Mouse (Mus musculus) MEL (cell line): ENCODE results near the gene Sgpl1. TPM values are rescaled to one million over a fixed set of nuclear protein-coding genes. Genes with fewer than 3 reads are reported as not detected.

Source experiments
- DNase-seq: peaks from one replicate; pipeline ENCODE4 v3.0.0; 2011; ENCODE audit warnings: low read depth, low spot score
- H3K27ac ChIP-seq: 2 replicates; pipeline ENCODE4 v1.5.1; 2012; ENCODE audit warnings: low read depth, mild to moderate bottlenecking, control low read depth, low read length, moderate library complexity; ENCODE audit not compliant: control insufficient read depth
- H3K27me3 ChIP-seq, 2 experiments: fragments of 150-350 bp in 1 of 2; sonication (generic) in 1 of 2; 2 replicates each; pipeline ENCODE4 v1.6.1; 2012; ENCODE audit warnings: low read length in 2 of 2, mild to moderate bottlenecking in 2 of 2, improper control_type of control experiment in 1 of 2, moderate library complexity in 1 of 2; ENCODE audit not compliant: insufficient read depth in 2 of 2, control insufficient read depth in 1 of 2
- H3K36me3 ChIP-seq, 2 experiments: 2 replicates each; pipeline ENCODE4 v1.6.1; 2012 to 2014; ENCODE audit warnings: low read length in 2 of 2, improper control_type of control experiment in 1 of 2, inconsistent platforms in 1 of 2, mild to moderate bottlenecking in 1 of 2; ENCODE audit not compliant: insufficient read depth in 2 of 2, control insufficient read depth in 1 of 2
- H3K4me1 ChIP-seq, 2 experiments: fragments of 150-350 bp in 1 of 2; sonication (generic) in 1 of 2; 2 replicates each; pipeline ENCODE4 v1.6.1; 2012; ENCODE audit warnings: low read length in 2 of 2, improper control_type of control experiment in 1 of 2, mild to moderate bottlenecking in 1 of 2; ENCODE audit not compliant: insufficient read depth in 2 of 2, control insufficient read depth in 1 of 2
- H3K4me3 ChIP-seq, 2 experiments: fragments of 150-350 bp in 1 of 2; sonication (generic) in 1 of 2; 2 replicates each; pipeline ENCODE4 v1.5.1; 2012; ENCODE audit warnings: low read depth in 2 of 2, low read length in 2 of 2, mild to moderate bottlenecking in 2 of 2, moderate library complexity in 2 of 2, control low read depth in 1 of 2, improper control_type of control experiment in 1 of 2; ENCODE audit not compliant: control insufficient read depth in 1 of 2, insufficient read depth in 1 of 2
- H3K79me2 ChIP-seq: 2 replicates; pipeline ENCODE4 v1.6.1; 2012; ENCODE audit warnings: mild to moderate bottlenecking, low read length, moderate library complexity; ENCODE audit not compliant: control insufficient read depth, poor library complexity, insufficient read depth
- H3K9ac ChIP-seq: 2 replicates; pipeline ENCODE4 v1.6.1; 2012; ENCODE audit warnings: low read depth, mild to moderate bottlenecking, control low read depth, low read length, moderate library complexity; ENCODE audit not compliant: control insufficient read depth, poor library complexity, severe bottlenecking
- H3K9me3 ChIP-seq: fragments of 150-350 bp; sonication (generic); replicated peaks from 2 replicates; pipeline ENCODE4 v1.6.1; 2012; ENCODE audit warnings: mild to moderate bottlenecking, low read length, improper control_type of control experiment, moderate library complexity; ENCODE audit not compliant: insufficient read depth
- BHLHE40 ChIP-seq: IDR thresholded peaks from 2 replicates; pipeline ENCODE4 v1.6.1; 2012; ENCODE audit warnings: low read depth, mild to moderate bottlenecking, inconsistent platforms, low read length, improper control_type of control experiment, borderline replicate concordance
- CTCF ChIP-seq, 3 experiments: IDR thresholded peaks in 2 of 3; conservative IDR thresholded peaks in 1 of 3; 2 replicates each; pipeline ENCODE4 v1.5.1; 2011 to 2012; ENCODE audit warnings: low read length in 3 of 3, low read depth in 2 of 3, mild to moderate bottlenecking in 2 of 3, improper control_type of control experiment in 1 of 3, inconsistent platforms in 1 of 3, mixed read lengths in 1 of 3, moderate library complexity in 1 of 3; ENCODE audit not compliant: control insufficient read depth in 1 of 3, insufficient read depth in 1 of 3, poor library complexity in 1 of 3, severe bottlenecking in 1 of 3
- E2F4 ChIP-seq: IDR thresholded peaks from 2 replicates; pipeline ENCODE4 v1.6.1; 2011; ENCODE audit warnings: low read depth, low read length, improper control_type of control experiment, borderline replicate concordance
- ELF1 ChIP-seq: IDR thresholded peaks from 2 replicates; pipeline ENCODE4 v1.6.1; 2014; ENCODE audit warnings: low read depth, mild to moderate bottlenecking, inconsistent platforms, low read length, improper control_type of control experiment, moderate library complexity
- ETS1 ChIP-seq: IDR thresholded peaks from 2 replicates; pipeline ENCODE4 v1.6.1; 2012; ENCODE audit warnings: low read depth, mild to moderate bottlenecking, inconsistent platforms, low read length, improper control_type of control experiment, moderate library complexity
- GATA1 ChIP-seq: IDR thresholded peaks from 2 replicates; pipeline ENCODE4 v1.6.1; 2011; ENCODE audit warnings: low read depth, low read length, improper control_type of control experiment
- JUND ChIP-seq: IDR thresholded peaks from 2 replicates; pipeline ENCODE4 v1.6.1; 2011; ENCODE audit warnings: low read depth, mild to moderate bottlenecking, improper control_type of control experiment, low read length
- MAX ChIP-seq: IDR thresholded peaks from 2 replicates; pipeline ENCODE4 v1.6.1; 2011; ENCODE audit warnings: low read length, improper control_type of control experiment
- MAZ ChIP-seq: IDR thresholded peaks from 2 replicates; pipeline ENCODE4 v1.6.1; 2012; ENCODE audit warnings: low read depth, mild to moderate bottlenecking, inconsistent platforms, low read length, improper control_type of control experiment
- MEF2A ChIP-seq: IDR thresholded peaks from 2 replicates; pipeline ENCODE4 v1.6.1; 2014; ENCODE audit warnings: low read depth, mild to moderate bottlenecking, inconsistent platforms, low read length, improper control_type of control experiment; ENCODE audit not compliant: poor library complexity, insufficient replicate concordance, severe bottlenecking; ENCODE audit errors: extremely low read depth
- MYB ChIP-seq: IDR thresholded peaks from 2 replicates; pipeline ENCODE4 v1.6.1; 2011; ENCODE audit warnings: mild to moderate bottlenecking, low read depth, low read length, improper control_type of control experiment
- MYC ChIP-seq: IDR thresholded peaks from 2 replicates; pipeline ENCODE4 v1.6.1; 2011; ENCODE audit warnings: low read depth, mild to moderate bottlenecking, low read length, improper control_type of control experiment, moderate library complexity
- NELFE ChIP-seq: IDR thresholded peaks from 2 replicates; pipeline ENCODE4 v1.6.1; 2011; ENCODE audit warnings: low read depth, low read length, improper control_type of control experiment
- NRF1 ChIP-seq: IDR thresholded peaks from 2 replicates; pipeline ENCODE4 v1.6.1; 2014; ENCODE audit warnings: low read depth, mild to moderate bottlenecking, inconsistent platforms, low read length, improper control_type of control experiment, moderate library complexity; ENCODE audit not compliant: poor library complexity, insufficient read depth, severe bottlenecking
- POLR2AphosphoS2 ChIP-seq: IDR thresholded peaks from 2 replicates; pipeline ENCODE4 v1.6.1; 2011; ENCODE audit warnings: low read length, improper control_type of control experiment
- POLR2AphosphoS5 ChIP-seq: IDR thresholded peaks from 2 replicates; pipeline ENCODE4 v1.6.1; 2012; ENCODE audit warnings: low read depth, borderline replicate concordance, mild to moderate bottlenecking, inconsistent platforms, low read length, moderate library complexity, mixed read lengths
- RAD21 ChIP-seq: IDR thresholded peaks from 2 replicates; pipeline ENCODE4 v1.6.1; 2011; ENCODE audit warnings: mild to moderate bottlenecking, low read depth, low read length, improper control_type of control experiment
- RCOR1 ChIP-seq: IDR thresholded peaks from 2 replicates; pipeline ENCODE4 v1.6.1; 2012; ENCODE audit warnings: low read depth, mild to moderate bottlenecking, inconsistent platforms, low read length, improper control_type of control experiment
- SIN3A ChIP-seq: IDR thresholded peaks from 2 replicates; pipeline ENCODE4 v1.6.1; 2012; ENCODE audit warnings: low read length, improper control_type of control experiment, inconsistent platforms
- TAL1 ChIP-seq: IDR thresholded peaks from 2 replicates; pipeline ENCODE4 v1.6.1; 2012; ENCODE audit warnings: mild to moderate bottlenecking, inconsistent platforms, low read length, moderate library complexity, mixed read lengths
- TBP ChIP-seq: IDR thresholded peaks from 2 replicates; pipeline ENCODE4 v1.8.0; 2011; ENCODE audit warnings: low read depth, low read length, improper control_type of control experiment
- USF2 ChIP-seq, 2 experiments: IDR thresholded peaks; 2 replicates each; pipeline ENCODE4 v1.6.1; 2011 to 2012; ENCODE audit warnings: improper control_type of control experiment in 2 of 2, low read length in 2 of 2, borderline replicate concordance in 1 of 2, inconsistent platforms in 1 of 2, low read depth in 1 of 2, mild to moderate bottlenecking in 1 of 2; ENCODE audit not compliant: insufficient read depth in 1 of 2
- ZKSCAN1 ChIP-seq: IDR thresholded peaks from 2 replicates; pipeline ENCODE4 v1.6.1; 2012; ENCODE audit warnings: low read depth, mild to moderate bottlenecking, inconsistent platforms, low read length, improper control_type of control experiment, moderate library complexity
- ZMIZ1 ChIP-seq: IDR thresholded peaks from 2 replicates; pipeline ENCODE4 v1.6.1; 2012; ENCODE audit warnings: low read depth, mild to moderate bottlenecking, inconsistent platforms, low read length, improper control_type of control experiment, moderate library complexity
- ZNF384 ChIP-seq: IDR thresholded peaks from 2 replicates; pipeline ENCODE4 v1.6.1; 2012; ENCODE audit warnings: low read depth, mild to moderate bottlenecking, inconsistent platforms, low read length, improper control_type of control experiment
- polyA plus RNA-seq, 2 experiments: library from polyadenylated mRNA; stranded (reverse) in 1 of 2; unstranded in 1 of 2; fragments of >175 nt in 1 of 2; fragments of >200 nt in 1 of 2; gene quantifications; 2 replicates each; pipeline versions ENCODE4 v1.2.1 to v1.2.4; 2012; ENCODE audit warnings: low replicate concordance in 2 of 2, low read depth in 1 of 2; ENCODE audit not compliant: insufficient read length in 2 of 2, insufficient read depth in 1 of 2, missing spikeins in 1 of 2
- total RNA-seq: library from RNA; depleted of rRNA; stranded (reverse); fragments of 300-350 nt; gene quantifications from 2 replicates; pipeline ENCODE4 v1.2.3, GENCODE M21; 2012

Sgpl1 gene
- total and polyA plus RNA-seq, 3 experiments, result 8.7 to 11.7 TPM; not detected in 1

DNA sequence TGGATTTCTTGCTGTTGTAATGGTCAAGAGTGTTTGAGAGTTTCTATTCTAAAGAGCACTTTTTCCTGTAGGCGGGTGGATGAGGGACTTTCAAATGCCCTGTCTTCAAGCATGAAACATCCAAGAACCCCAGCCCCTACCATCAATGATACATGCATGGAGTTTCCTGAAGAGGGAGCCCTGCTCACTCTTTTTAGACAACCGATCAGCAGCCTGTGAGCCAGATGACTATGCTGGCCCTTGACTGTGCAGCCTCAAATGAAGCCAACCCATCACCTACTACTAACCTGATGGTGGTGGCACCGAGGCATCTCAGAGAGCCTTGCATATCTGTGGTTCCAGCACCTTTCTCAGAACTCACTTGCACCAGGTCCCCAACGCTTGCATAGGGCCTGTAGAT, 25.0 kb upstream of the Sgpl1 start:
- Histone ChIP-seq H3K4me3 (no peak overlapping the region), H3K79me2 (no peaks in the 10 kb centered on the region)
- TF ChIP-seq CTCF (IDR thresholded peaks at IDR 0.05 in 2 of 3, conservative IDR thresholded peaks at IDR 0.05 in 1 of 3; ENCODE audit: control insufficient read depth in 1 of 3, insufficient read depth in 1 of 3, low read depth in 2 of 3, low read length in 3 of 3, poor library complexity in 1 of 3, severe bottlenecking in 1 of 3) (peak in 1 of 3 experiments; percentile 7; a peak in 1 of 6 replicates), USF2 (IDR thresholded peaks at IDR 0.05; ENCODE audit: borderline replicate concordance in 1 of 2, insufficient read depth in 1 of 2, low read depth in 1 of 2, low read length in 2 of 2) (no peak)
- TF ChIP-seq, all 39 proteins: peak for 1
- DNase-seq, result no peak
- H3K4me1 ChIP-seq, result no peaks in the 10 kb centered on the region
- no peak overlapping the region for H3K27ac ChIP-seq
- H3K36me3 ChIP-seq, result no peaks in the 10 kb centered on the region
- no peaks in the 10 kb centered on the region for H3K9me3 ChIP-seq
- peaks cover 0 to 7% of the 10 kb centered on the region in 2 experiments; a peak in 2 of 4 replicates for H3K27me3 ChIP-seq
- H3K9ac ChIP-seq, result no peak overlapping the region

DNA sequence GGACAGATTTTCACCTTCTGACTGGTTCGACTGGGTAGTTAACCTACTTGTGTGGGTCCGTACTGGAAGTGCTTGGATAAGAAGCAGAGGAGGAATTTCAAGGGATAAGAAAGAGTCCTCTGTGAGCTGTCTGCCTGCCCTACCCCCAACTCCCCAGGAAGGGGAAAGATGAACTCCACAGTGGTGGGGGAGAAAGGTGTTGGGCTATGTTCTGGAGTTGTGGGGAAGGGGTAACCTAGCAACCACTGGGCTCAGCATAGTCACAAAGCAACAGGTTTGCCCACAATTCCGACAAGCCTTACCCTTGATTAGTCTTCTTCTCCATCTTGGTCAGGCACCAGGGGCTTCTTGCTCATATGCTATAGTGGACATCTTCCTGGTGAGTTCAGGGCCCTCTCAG, 24.2 kb upstream of the Sgpl1 start, which contains the start of gene Tbata:
TSS of gene Tbata (plus strand) at position 301 of the 400 bp plus-strand sequence.
- Histone ChIP-seq H3K27me3 (peaks cover 0 to 7% of the 10 kb centered on the region in 2 experiments; a peak in 2 of 4 replicates), H3K27ac (no peak within 1 kb of the TSS), H3K4me1 (no peaks in the 10 kb centered on the region), H3K9me3 (no peaks in the 10 kb centered on the region), H3K9ac (no peak within 1 kb of the TSS), H3K36me3 (no peaks in the 10 kb centered on the region), H3K79me2 (no peaks in the 10 kb centered on the region), H3K4me3 (no peak within 1 kb of the TSS)
- TF ChIP-seq NELFE, result no peak
- TF ChIP-seq TAL1, result no peak
- no peak for TF ChIP-seq GATA1
- no peak for TF ChIP-seq MAZ
- TF ChIP-seq MEF2A, result no peak
- TF ChIP-seq MAX, result no peak
- no peak for TF ChIP-seq MYB
- no peak for TF ChIP-seq ZMIZ1
- no peak for TF ChIP-seq POLR2AphosphoS5
- no peak for TF ChIP-seq SIN3A
- no peak for TF ChIP-seq RAD21
- no peak for TF ChIP-seq BHLHE40
- no peak for TF ChIP-seq USF2 (IDR thresholded peaks at IDR 0.05; ENCODE audit: borderline replicate concordance in 1 of 2, insufficient read depth in 1 of 2, low read depth in 1 of 2, low read length in 2 of 2)
- no peak for DNase-seq

DNA sequence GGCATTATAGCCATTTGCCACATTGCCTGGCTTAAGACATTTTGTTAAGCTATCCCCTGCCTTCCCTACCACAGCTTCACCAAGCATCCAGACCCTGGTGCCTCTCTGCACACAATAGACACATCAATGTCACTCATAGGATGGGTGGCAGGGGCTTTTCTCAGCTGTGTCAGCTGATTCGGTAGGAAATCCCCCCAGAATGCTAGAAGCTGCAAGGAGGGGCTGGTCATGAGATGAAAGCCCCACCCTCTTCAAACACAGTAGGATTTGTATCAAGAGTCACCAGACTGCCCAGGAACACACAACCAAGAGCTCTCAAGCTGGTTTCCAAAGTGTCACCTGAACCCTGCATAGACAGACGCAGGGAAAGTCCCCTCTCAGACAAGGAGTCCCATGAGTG, 20.9 kb upstream of the Sgpl1 start:
- Histone ChIP-seq H3K4me1 (no peaks in the 10 kb centered on the region), H3K79me2 (no peaks in the 10 kb centered on the region), H3K9me3 (no peaks in the 10 kb centered on the region), H3K27ac (no peak overlapping the region), H3K4me3 (no peak overlapping the region), H3K27me3 (peaks cover 0 to 4% of the 10 kb centered on the region in 2 experiments; a peak in 2 of 4 replicates), H3K9ac (no peak overlapping the region), H3K36me3 (no peaks in the 10 kb centered on the region)
- DNase-seq, result no peak
- TF ChIP-seq NRF1, result no peak
- no peak for TF ChIP-seq ZMIZ1
- TF ChIP-seq NELFE, result no peak
- TF ChIP-seq E2F4, result no peak
- no peak for TF ChIP-seq POLR2AphosphoS2
- TF ChIP-seq TAL1, result no peak
- no peak for TF ChIP-seq ZKSCAN1
- no peak for TF ChIP-seq MYC
- TF ChIP-seq JUND, result no peak
- TF ChIP-seq MAZ, result no peak
- TF ChIP-seq RAD21, result no peak
- TF ChIP-seq ETS1, result no peak
- TF ChIP-seq RCOR1, result no peak
- no peak for TF ChIP-seq ZNF384
- no peak for TF ChIP-seq MAX
- TF ChIP-seq TBP, result no peak
- TF ChIP-seq ELF1, result no peak
